Mouse (Mus musculus): ENCODE data around the gene Camk1d. TPM values are rescaled to one million over a fixed set of nuclear protein-coding genes. Genes with fewer than 3 reads are reported as not detected.
"Not testable (repeated sequence)": the region's sequence is repeated elsewhere in the genome, so short reads cannot be mapped to it uniquely, and the experiment has no call there.

Camk1d gene
- polyA plus RNA-seq, 1 experiment from 2014 or later: 2.1 TPM

DNA sequence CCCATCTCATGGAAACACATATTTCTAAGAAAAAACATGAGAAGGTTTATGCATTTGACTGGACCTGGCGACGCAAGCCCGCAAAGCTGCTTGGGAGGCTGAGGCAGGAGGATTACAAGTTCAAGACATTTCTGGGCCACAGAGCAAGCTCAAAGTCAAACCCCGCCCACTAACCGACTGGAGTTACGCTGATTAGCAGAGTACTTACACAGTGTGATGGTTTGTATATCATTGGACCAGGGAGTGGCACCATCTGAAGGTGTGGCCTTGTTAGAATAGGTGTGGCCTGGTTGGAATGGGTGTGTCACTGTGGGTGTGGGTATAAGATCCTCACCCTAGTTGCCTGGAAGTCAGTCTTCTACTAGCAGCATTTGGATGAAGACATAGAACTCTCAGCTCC is 465.1 kb downstream of the Camk1d start:
- H3K9me3 ChIP-seq (ENCODE audit: control insufficient read depth, low read length); H3K4me1 ChIP-seq (ENCODE audit: control insufficient read depth, insufficient read depth, low read length); DNase-seq (ENCODE audit: low spot score); H3K27ac ChIP-seq (ENCODE audit: low read depth, low read length); H3K36me3 ChIP-seq (ENCODE audit: control insufficient read depth, insufficient read depth, low read length); H3K27me3 ChIP-seq (ENCODE audit: control insufficient read depth, insufficient read depth, low read length); H3K4me2 ChIP-seq (ENCODE audit: low read depth); ATAC-seq (ENCODE audit: insufficient read depth, low FRiP score, low TSS enrichment); H3K9ac ChIP-seq (ENCODE audit: low read length); H3K4me3 ChIP-seq (ENCODE audit: low read depth, low read length): not testable (repeated sequence)
- 95% methylated on average over 6 of the region's 6 CpGs for WGBS

Other genes starting within 250 kb of the Camk1d start
- gene Nudt5, start 130.5 kb upstream of the Camk1d start, polyA plus RNA-seq (2014; fragmentation: Nextera tagmentation; extraction: Ambion mirVana): 82.2 and 83.5 TPM in 2 replicates
- gene Cdc123, start 130.6 kb upstream of the Camk1d start, polyA plus RNA-seq (2014; fragmentation: Nextera tagmentation; extraction: Ambion mirVana): 332 and 337 TPM in 2 replicates
- 1.5 and 2.7 TPM in 2 replicates for gene Gm13199, start 148.4 kb upstream of the Camk1d start, polyA plus RNA-seq (2014; fragmentation: Nextera tagmentation; extraction: Ambion mirVana)
- gene Sec61a2, start 180.9 kb upstream of the Camk1d start, polyA plus RNA-seq (2014; fragmentation: Nextera tagmentation; extraction: Ambion mirVana): 83.5 and 84.1 TPM in 2 replicates
- 2.8 and 3.8 TPM in 2 replicates for gene Dhtkd1, start 228.3 kb upstream of the Camk1d start, polyA plus RNA-seq (2014; fragmentation: Nextera tagmentation; extraction: Ambion mirVana)
- gene Upf2, start 237.0 kb upstream of the Camk1d start, polyA plus RNA-seq (2014; fragmentation: Nextera tagmentation; extraction: Ambion mirVana): 11.9 and 12.3 TPM in 2 replicates